Mouse (Mus musculus) CH12.LX (cell line): ENCODE measurements around the gene Stard7. TPM values are rescaled to one million over a fixed set of nuclear protein-coding genes. Genes with fewer than 3 reads are reported as not detected.

Experiments used
- DNase-seq: peaks from one replicate; pipeline ENCODE4 v3.0.0-alpha.2; 2013; ENCODE audit errors: extremely low read depth
- H3K27ac ChIP-seq: 2 replicates; pipeline ENCODE4 v1.5.1; 2012; ENCODE audit warnings: low read depth, mild to moderate bottlenecking, control low read depth, moderate library complexity; ENCODE audit not compliant: insufficient read depth
- H3K27me3 ChIP-seq: replicated peaks from 2 replicates; pipeline ENCODE3; 2012; ENCODE audit warnings: inconsistent platforms
- H3K36me3 ChIP-seq, 2 experiments: replicated peaks in 1 of 2; 2 replicates each; pipeline versions ENCODE3 to v1.6.1; 2012; ENCODE audit warnings: inconsistent platforms in 1 of 2, low read length in 1 of 2, mild to moderate bottlenecking in 1 of 2, mixed read lengths in 1 of 2, moderate library complexity in 1 of 2; ENCODE audit not compliant: control insufficient read depth in 1 of 2, insufficient read depth in 1 of 2
- H3K4me1 ChIP-seq, 2 experiments: 2 replicates each; pipeline ENCODE4 v1.6.1; 2012; ENCODE audit warnings: inconsistent platforms in 1 of 2, moderate library complexity in 1 of 2; ENCODE audit not compliant: insufficient read depth in 2 of 2, control insufficient read depth in 1 of 2
- H3K4me2 ChIP-seq: 2 replicates; pipeline ENCODE4 v1.6.1; 2012; ENCODE audit warnings: low read depth, mild to moderate bottlenecking, control low read depth; ENCODE audit not compliant: poor library complexity, insufficient read depth, severe bottlenecking
- H3K4me3 ChIP-seq, 3 experiments: fragments of 150-350 bp in 1 of 3; sonication (generic) in 1 of 3; replicated peaks in 1 of 3; 2 replicates each; pipeline versions ENCODE3 to v1.5.1; 2011 to 2012; ENCODE audit warnings: low read depth in 2 of 3, low read length in 2 of 3, mild to moderate bottlenecking in 2 of 3, moderate library complexity in 2 of 3, control low read depth in 1 of 3, improper control_type of control experiment in 1 of 3, inconsistent platforms in 1 of 3, mixed read lengths in 1 of 3; ENCODE audit not compliant: poor library complexity in 1 of 3
- H3K79me2 ChIP-seq: replicated peaks from 2 replicates; pipeline ENCODE4 v1.6.1; 2012; ENCODE audit warnings: mild to moderate bottlenecking, moderate library complexity; ENCODE audit not compliant: control insufficient read depth, poor library complexity, insufficient read depth, severe bottlenecking; ENCODE audit errors: extremely low read depth
- H3K9ac ChIP-seq: 2 replicates; pipeline ENCODE4 v1.6.1; 2012; ENCODE audit warnings: low read depth, mild to moderate bottlenecking, control low read depth, moderate library complexity; ENCODE audit not compliant: insufficient read depth
- H3K9me3 ChIP-seq: replicated peaks from 2 replicates; pipeline ENCODE3; 2012; ENCODE audit warnings: low read length, inconsistent platforms, mixed read lengths
- BHLHE40 ChIP-seq: IDR thresholded peaks from 2 replicates; pipeline ENCODE4 v1.6.1; 2011; ENCODE audit warnings: mild to moderate bottlenecking, low read depth, low read length, improper control_type of control experiment
- CTCF ChIP-seq, 2 experiments: IDR thresholded peaks in 1 of 2; conservative IDR thresholded peaks in 1 of 2; 2 replicates each; pipeline ENCODE4 v1.5.1; 2011 to 2012; ENCODE audit warnings: low read depth in 2 of 2, low read length in 2 of 2, improper control_type of control experiment in 1 of 2, inconsistent platforms in 1 of 2, mild to moderate bottlenecking in 1 of 2, moderate library complexity in 1 of 2
- E2F4 ChIP-seq: IDR thresholded peaks from 2 replicates; pipeline ENCODE4 v1.6.1; 2011; ENCODE audit warnings: low read depth, low read length, improper control_type of control experiment; ENCODE audit not compliant: insufficient replicate concordance
- EP300 ChIP-seq: IDR thresholded peaks from 2 replicates; pipeline ENCODE4 v1.6.1; 2011; ENCODE audit warnings: low read length, improper control_type of control experiment
- GABPA ChIP-seq: IDR thresholded peaks from 2 replicates; pipeline ENCODE4 v1.6.1; 2012; ENCODE audit warnings: low read depth, low read length, improper control_type of control experiment, inconsistent platforms; ENCODE audit not compliant: insufficient replicate concordance
- HCFC1 ChIP-seq: IDR thresholded peaks from 2 replicates; pipeline ENCODE4 v1.6.1; 2012; ENCODE audit warnings: low read depth, mild to moderate bottlenecking, inconsistent platforms, low read length, improper control_type of control experiment
- JUN ChIP-seq: IDR thresholded peaks from 2 replicates; pipeline ENCODE4 v1.6.1; 2011; ENCODE audit warnings: low read depth, mild to moderate bottlenecking, low read length, improper control_type of control experiment, moderate library complexity; ENCODE audit not compliant: insufficient read depth
- JUND ChIP-seq: conservative IDR thresholded peaks from 2 replicates; pipeline ENCODE4 v1.6.1; 2011; ENCODE audit warnings: low read depth, low read length, improper control_type of control experiment
- MAFK ChIP-seq: IDR thresholded peaks from 2 replicates; pipeline ENCODE4 v1.6.1; 2011; ENCODE audit warnings: low read length, improper control_type of control experiment; ENCODE audit not compliant: insufficient replicate concordance
- MAX ChIP-seq: IDR thresholded peaks from 2 replicates; pipeline ENCODE4 v1.6.1; 2011; ENCODE audit warnings: low read length, improper control_type of control experiment
- MAZ ChIP-seq: IDR thresholded peaks from 2 replicates; pipeline ENCODE4 v1.6.1; 2012; ENCODE audit warnings: low read depth, mild to moderate bottlenecking, inconsistent platforms, low read length, improper control_type of control experiment, moderate library complexity
- NRF1 ChIP-seq: IDR thresholded peaks from 2 replicates; pipeline ENCODE4 v1.6.1; 2014; ENCODE audit warnings: low read depth, mild to moderate bottlenecking, inconsistent platforms, low read length, improper control_type of control experiment, moderate library complexity
- POLR2A ChIP-seq: IDR thresholded peaks from 2 replicates; pipeline ENCODE4 v1.6.1; 2011; ENCODE audit warnings: low read depth, mild to moderate bottlenecking, improper control_type of control experiment, low read length
- SIN3A ChIP-seq: IDR thresholded peaks from 2 replicates; pipeline ENCODE4 v1.6.1; 2012; ENCODE audit warnings: low read length, improper control_type of control experiment, inconsistent platforms
- TCF12 ChIP-seq: IDR thresholded peaks from 2 replicates; pipeline ENCODE4 v1.6.1; 2014; ENCODE audit warnings: low read depth, mild to moderate bottlenecking, inconsistent platforms, low read length, improper control_type of control experiment
- UBTF ChIP-seq: IDR thresholded peaks from 2 replicates; pipeline ENCODE4 v1.6.1; 2012; ENCODE audit warnings: low read depth, mild to moderate bottlenecking, inconsistent platforms, low read length, improper control_type of control experiment, moderate library complexity
- USF1 ChIP-seq: IDR thresholded peaks from 2 replicates; pipeline ENCODE4 v1.6.1; 2014; ENCODE audit warnings: low read depth, mild to moderate bottlenecking, inconsistent platforms, low read length, improper control_type of control experiment
- ZKSCAN1 ChIP-seq: IDR thresholded peaks from 2 replicates; pipeline ENCODE4 v1.6.1; 2012; ENCODE audit warnings: low read depth, inconsistent platforms, low read length, improper control_type of control experiment, borderline replicate concordance
- ZNF384 ChIP-seq: IDR thresholded peaks from 2 replicates; pipeline ENCODE4 v1.6.1; 2012; ENCODE audit warnings: low read depth, low read length, improper control_type of control experiment, inconsistent platforms
- dilution Hi-C: fragments of 300-500 bp; cut with MboI; formaldehyde crosslinking; loops from 2 replicates; pipeline ENCODE4 v1.14.3; 2020; ENCODE audit warnings: low sequenced_read_pairs; ENCODE audit not compliant: extremely low pct_unique_long_range_greater_than_20kb, extremely low pct_ligation_motif_present
- in situ Hi-C: fragments of 300-500 bp; cut with MboI; formaldehyde crosslinking; loops from 3 replicates; pipeline ENCODE4 v1.14.3; 2019; ENCODE audit warnings: low sequenced_read_pairs, low pct_ligation_motif_present, low pct_unique_long_range_greater_than_20kb, mixed read lengths
- polyA plus RNA-seq: library from polyadenylated mRNA; unstranded; fragments of >175 nt; gene quantifications from 2 replicates; pipeline ENCODE4 v1.2.1, GENCODE M21; 2012; ENCODE audit warnings: low read depth; ENCODE audit not compliant: insufficient read length
- total RNA-seq, 2 experiments: library from RNA; depleted of rRNA; stranded (reverse); fragments of 300-350 nt in 1 of 2; fragments of >200 nt in 1 of 2; gene quantifications; 2 replicates each; pipeline ENCODE4 v1.2.3; 2012 to 2014

Gene Stard7
- total and polyA plus RNA-seq, 3 experiments = 69.0 to 122 (median 80.6) TPM

DNA sequence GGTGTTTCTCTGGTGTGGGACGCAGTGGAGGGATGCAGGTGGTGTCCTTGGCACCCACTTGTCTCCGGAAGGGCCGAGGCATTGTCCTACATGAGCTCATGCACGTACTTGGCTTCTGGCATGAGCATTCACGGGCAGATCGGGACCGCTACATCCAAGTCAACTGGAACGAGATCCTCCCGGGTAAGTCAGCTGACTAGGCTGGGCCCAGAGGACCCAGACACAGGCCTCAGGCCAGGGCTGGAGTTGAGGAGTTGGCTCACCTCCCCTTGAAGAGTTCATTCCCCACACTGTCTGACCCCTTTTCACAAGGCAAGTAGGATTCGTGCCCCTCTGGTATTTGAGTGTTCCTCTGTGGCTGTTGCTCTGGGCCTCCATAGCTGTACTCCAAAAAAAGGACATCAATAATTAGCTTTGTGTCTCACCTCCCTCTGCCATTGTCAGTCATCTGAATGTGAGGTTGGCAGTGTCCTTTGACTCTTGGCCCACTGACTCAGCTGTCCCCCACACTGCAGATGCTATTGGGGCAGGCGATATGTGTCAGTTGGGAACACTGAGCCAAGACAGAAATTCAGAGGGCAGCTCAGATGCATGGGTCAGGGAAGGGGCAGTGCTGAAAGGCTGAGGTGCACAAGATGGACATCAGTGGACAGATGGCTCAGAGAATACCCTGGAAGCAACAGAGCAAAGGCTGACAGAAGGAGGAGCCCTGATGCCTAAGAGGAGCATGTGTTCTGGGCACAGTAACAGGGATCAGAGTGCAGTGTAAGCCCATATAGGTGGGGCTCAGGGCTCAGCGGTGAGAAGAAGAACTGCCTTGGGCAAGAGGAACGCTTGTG is 77.3 kb downstream of the Stard7 start:
- TF ChIP-seq JUND (no peak), ZKSCAN1 (no peak), USF1 (no peak), POLR2A (no peak), GABPA (no peak), UBTF (no peak), MAX (no peak), BHLHE40 (no peak), E2F4 (no peak), CTCF (conservative IDR thresholded peaks at IDR 0.05 in 1 of 2, IDR thresholded peaks at IDR 0.05 in 1 of 2; ENCODE audit: low read depth in 2 of 2, low read length in 2 of 2) (no peak), EP300 (no peak), MAZ (no peak), HCFC1 (no peak), TCF12 (no peak), SIN3A (no peak), JUN (no peak), NRF1 (no peak), ZNF384 (no peak), MAFK (no peak)
- no peak overlapping the region for H3K4me3 ChIP-seq
- no peaks in the 10 kb centered on the region for H3K27me3 ChIP-seq
- dilution Hi-C loops (no loop called here), in situ Hi-C loops (no loop called here)
- H3K27ac ChIP-seq = no peak overlapping the region
- no peaks in the 10 kb centered on the region for H3K79me2 ChIP-seq
- H3K36me3 ChIP-seq = peaks cover 0 to 11% of the 10 kb centered on the region in 2 experiments
- peaks cover 0 to 9% of the 10 kb centered on the region in 2 experiments; a peak in 2 of 4 replicates for H3K4me1 ChIP-seq
- H3K9ac ChIP-seq = no peak overlapping the region
- no peak for DNase-seq
- no peak overlapping the region for H3K4me2 ChIP-seq
- no peaks in the 10 kb centered on the region for H3K9me3 ChIP-seq

Other genes starting within 250 kb of the Stard7 start
- 44.4 and 56.5 TPM in 2 replicates for gene Blvra, start 199.6 kb upstream of the Stard7 start, total RNA-seq (2012; rRNA removed)
- 69.0 and 78.7 TPM in 2 replicates for gene Blvra, start 199.6 kb upstream of the Stard7 start, total RNA-seq (2014; rRNA removed)
- gene Blvra, start 199.6 kb upstream of the Stard7 start, polyA plus RNA-seq = 38.4 and 46.7 TPM in 2 replicates
- 55.3 and 56.0 TPM in 2 replicates for gene Ncaph, start 136.3 kb upstream of the Stard7 start, total RNA-seq (2012; rRNA removed)
- gene Ncaph, start 136.3 kb upstream of the Stard7 start, total RNA-seq (2014; rRNA removed) = 74.1 and 86.6 TPM in 2 replicates
- gene Ncaph, start 136.3 kb upstream of the Stard7 start, polyA plus RNA-seq = 53.4 and 58.2 TPM in 2 replicates
- gene Itpripl1, start 126.8 kb upstream of the Stard7 start, total RNA-seq (2012; rRNA removed) = 27.5 and 30.6 TPM in 2 replicates
- gene Itpripl1, start 126.8 kb upstream of the Stard7 start, total RNA-seq (2014; rRNA removed) = 15.8 and 19.7 TPM in 2 replicates
- gene Itpripl1, start 126.8 kb upstream of the Stard7 start, polyA plus RNA-seq = 21.4 and 23.4 TPM in 2 replicates
- 0.93 and 1.3 TPM in 2 replicates for gene 1810024B03Rik, start 61.9 kb upstream of the Stard7 start, total RNA-seq (2012; rRNA removed)
- 0.63 and 1.2 TPM in 2 replicates for gene 1810024B03Rik, start 61.9 kb upstream of the Stard7 start, total RNA-seq (2014; rRNA removed)
- gene 1810024B03Rik, start 61.9 kb upstream of the Stard7 start, polyA plus RNA-seq = 0.77 and 0.94 TPM in 2 replicates
- gene Snrnp200, start 61.8 kb upstream of the Stard7 start, total RNA-seq (2012; rRNA removed) = 90.3 and 99.0 TPM in 2 replicates
- 74.3 and 75.1 TPM in 2 replicates for gene Snrnp200, start 61.8 kb upstream of the Stard7 start, total RNA-seq (2014; rRNA removed)
- 100 and 102 TPM in 2 replicates for gene Snrnp200, start 61.8 kb upstream of the Stard7 start, polyA plus RNA-seq
- 72.1 and 79.0 TPM in 2 replicates for gene Ciao1, start 22.4 kb upstream of the Stard7 start, total RNA-seq (2012; rRNA removed)
- 58.3 and 60.9 TPM in 2 replicates for gene Ciao1, start 22.4 kb upstream of the Stard7 start, total RNA-seq (2014; rRNA removed)
- 74.3 and 74.5 TPM in 2 replicates for gene Ciao1, start 22.4 kb upstream of the Stard7 start, polyA plus RNA-seq
- gene Tmem127, start 22.3 kb upstream of the Stard7 start, total RNA-seq (2012; rRNA removed) = 11.5 and 12.0 TPM in 2 replicates
- 12.3 and 15.8 TPM in 2 replicates for gene Tmem127, start 22.3 kb upstream of the Stard7 start, total RNA-seq (2014; rRNA removed)
- 11.4 and 11.9 TPM in 2 replicates for gene Tmem127, start 22.3 kb upstream of the Stard7 start, polyA plus RNA-seq
- gene Dusp2, start 65.9 kb downstream of the Stard7 start, total RNA-seq (2012; rRNA removed) = 57.8 and 71.0 TPM in 2 replicates
- 96.6 and 107 TPM in 2 replicates for gene Dusp2, start 65.9 kb downstream of the Stard7 start, total RNA-seq (2014; rRNA removed)
- 68.5 and 81.5 TPM in 2 replicates for gene Dusp2, start 65.9 kb downstream of the Stard7 start, polyA plus RNA-seq
- 0.08 TPM in 1 of 2 replicates, not detected in the other for gene Astl, start 68.4 kb downstream of the Stard7 start, total RNA-seq (2012; rRNA removed)
- gene Astl, start 68.4 kb downstream of the Stard7 start, total RNA-seq (2014; rRNA removed) = not detected in 2 replicates
- gene Astl, start 68.4 kb downstream of the Stard7 start, polyA plus RNA-seq = not detected in 2 replicates
- gene Adra2b, start 93.0 kb downstream of the Stard7 start, total RNA-seq (2012; rRNA removed) = not detected in 2 replicates
- 0.08 TPM in 1 of 2 replicates, not detected in the other for gene Adra2b, start 93.0 kb downstream of the Stard7 start, total RNA-seq (2014; rRNA removed)
- 0.05 TPM in 1 of 2 replicates, not detected in the other for gene Adra2b, start 93.0 kb downstream of the Stard7 start, polyA plus RNA-seq
- 0.17 and 0.21 TPM in 2 replicates for gene Gpat2, start 155.0 kb downstream of the Stard7 start, total RNA-seq (2012; rRNA removed)
- 0.19 TPM in 2 replicates for gene Gpat2, start 155.0 kb downstream of the Stard7 start, total RNA-seq (2014; rRNA removed)
- 0.45 and 0.63 TPM in 2 replicates for gene Gpat2, start 155.0 kb downstream of the Stard7 start, polyA plus RNA-seq
- gene Fahd2a, start 174.3 kb downstream of the Stard7 start, total RNA-seq (2012; rRNA removed) = 8.6 and 9.9 TPM in 2 replicates
- 6.6 and 8.1 TPM in 2 replicates for gene Fahd2a, start 174.3 kb downstream of the Stard7 start, total RNA-seq (2014; rRNA removed)
- 4.5 and 5.2 TPM in 2 replicates for gene Fahd2a, start 174.3 kb downstream of the Stard7 start, polyA plus RNA-seq